ENCODE assay signal across 25 mouse cellular contexts in genomic region chr6:113364518-113365135, GRCm38 (mm10). TPM values are rescaled to one million over a fixed set of nuclear protein-coding genes. Genes with fewer than 3 reads are reported as not detected.
DNase-seq lines count a peak whose midpoint lies in the region; TF ChIP-seq lines count a peak whose summit lies in the region.
"Had no signal": no experiment of that assay in that cellular context is flagged by ENCODE, and none has a peak within 500 bp of the region (broad histone marks: within the 10 kb centered on the region; RNA-seq: fewer than 3 reads in every experiment).

No protein-coding gene starts in this region.

- no peak for TF ChIP-seq POLR2A in MEL (IDR thresholded peaks at IDR 0.05; ENCODE audit: control insufficient read depth in 1 of 2, insufficient read depth in 1 of 2, low read depth in 1 of 2, low read length in 2 of 2, poor library complexity in 1 of 2)

- H3K9me3 ChIP-seq in E14TG2a.4 (ENCODE audit: low read length): no peaks in the 10 kb centered on the region
- H3K9me3 ChIP-seq in MEL (replicated peaks; ENCODE audit: insufficient read depth, low read length): no peaks in the 10 kb centered on the region
- H3K9me3 ChIP-seq: forebrain, embryonic 15.5 days; limb, embryonic 10.5 days; limb, embryonic 15.5 days; stomach, embryonic 15.5 days had no signal

- no peak overlapping the region for H3K9ac ChIP-seq in MEL (ENCODE audit: control insufficient read depth, low read depth, low read length, poor library complexity, severe bottlenecking)
- H3K9ac ChIP-seq: forebrain, embryonic 15.5 days; limb, embryonic 15.5 days; liver, embryonic 14.5 days; lung, embryonic 14.5 days; stomach, embryonic 15.5 days had no signal

- intact Hi-C loops in heart, postnatal 36 days (cut with DNase I): no loop called here

- TF ChIP-seq EP300 in MEL (IDR thresholded peaks at IDR 0.05; ENCODE audit: low read depth in 1 of 2, low read length in 2 of 2): no peak

- H3K79me2 ChIP-seq in MEL (ENCODE audit: control insufficient read depth, insufficient read depth, low read length, poor library complexity): no peaks in the 10 kb centered on the region

- peaks cover 18% of the 10 kb centered on the region for H3K36me3 ChIP-seq in E14TG2a.4 (ENCODE audit: insufficient read depth, low read length)
- no peaks in the 10 kb centered on the region; a peak in 1 of 4 replicates for H3K36me3 ChIP-seq in MEL (ENCODE audit: control insufficient read depth in 1 of 2, insufficient read depth in 2 of 2, low read length in 2 of 2)

- H3K27me3 ChIP-seq in E14TG2a.4 (ENCODE audit: insufficient read depth, low read length) (no peaks in the 10 kb centered on the region), MEL (ENCODE audit: control insufficient read depth in 1 of 2, insufficient read depth in 2 of 2, low read length in 2 of 2) (no peaks in the 10 kb centered on the region)
- H3K27me3 ChIP-seq: CH12.LX; forebrain, embryonic 15.5 days; limb, embryonic 15.5 days; stomach, embryonic 15.5 days had no signal

- peaks cover 69% of the 10 kb centered on the region for H3K4me1 ChIP-seq in E14TG2a.4 (replicated peaks; ENCODE audit: low read depth, low read length)
- no peaks in the 10 kb centered on the region for H3K4me1 ChIP-seq in MEL (ENCODE audit: control insufficient read depth in 1 of 2, insufficient read depth in 2 of 2, low read length in 2 of 2)
- H3K4me1 ChIP-seq: forebrain, embryonic 15.5 days; limb, embryonic 10.5 days; limb, embryonic 15.5 days; stomach, embryonic 15.5 days had no signal

- no peak for TF ChIP-seq RAD21 in MEL (IDR thresholded peaks at IDR 0.05; ENCODE audit: low read depth, low read length)

- H3K27ac ChIP-seq in MEL (ENCODE audit: control insufficient read depth, low read depth, low read length): no peak overlapping the region
- H3K27ac ChIP-seq: forebrain, embryonic 15.5 days; limb, embryonic 10.5 days; limb, embryonic 15.5 days; liver, embryonic 14.5 days; stomach, embryonic 15.5 days had no signal

- DNase-seq in heart, adult 11 months: peak; percentile 74
- no peak for DNase-seq in heart, postnatal 36 days
- no peak for DNase-seq in MEL (ENCODE audit: low read depth, low spot score)
- DNase-seq in adrenal gland, postnatal 36 days: peak; percentile 31 to 68
- no peak for DNase-seq in thymus, postnatal 14 days
- DNase-seq in thymus, postnatal 0 days (ENCODE audit: low spot score): no peak
- no peak for DNase-seq in kidney, postnatal 10 days
- DNase-seq: cerebellum, adult 2 months; cerebellum, postnatal 36 days; gastrocnemius, postnatal 10 days; heart, postnatal 14 days; kidney, adult 2 months; kidney, postnatal 4 days; layer of hippocampus, adult 9-11 months; lung, embryonic 14.5 days; lung, postnatal 14 days; midbrain, embryonic 14.5 days; thymus, postnatal 36 days had no signal

- no peak for TF ChIP-seq CTCF in E14TG2a.4 (conservative IDR thresholded peaks at IDR 0.05; ENCODE audit: low read length)
- TF ChIP-seq CTCF in MEL (IDR thresholded peaks at IDR 0.05 in 2 of 3, conservative IDR thresholded peaks at IDR 0.05 in 1 of 3; ENCODE audit: control insufficient read depth in 1 of 3, insufficient read depth in 1 of 3, low read depth in 2 of 3, low read length in 3 of 3, poor library complexity in 1 of 3, severe bottlenecking in 1 of 3): no peak

- peak overlapping the region; percentile 26; the same call in 1 of the 2 replicates for H3K4me3 ChIP-seq in E14TG2a.4 (replicated peaks; ENCODE audit: low read length)
- H3K4me3 ChIP-seq in MEL (ENCODE audit: control insufficient read depth in 1 of 2, insufficient read depth in 1 of 2, low read depth in 2 of 2, low read length in 2 of 2): no peak overlapping the region
- H3K4me3 ChIP-seq: forebrain, embryonic 15.5 days; limb, embryonic 10.5 days; limb, embryonic 15.5 days; stomach, embryonic 15.5 days had no signal

TF ChIP-seq in MEL, 35 proteins besides CTCF, POLR2A, EP300 and RAD21:
- TF ChIP-seq USF1 (IDR thresholded peaks at IDR 0.05; ENCODE audit: low read depth, low read length) (peak; percentile 36; the same call in 1 of the 2 replicates), GATA1 (IDR thresholded peaks at IDR 0.05; ENCODE audit: low read depth, low read length) (no peak)
TF ChIP-seq in MEL: peak in this region for 1.

RNA-seq across cellular contexts. Expression of gene Tada3, which starts 13.1 kb away (rescaled TPM):
- 10 to 100 TPM; 23.6 to 24.4 TPM for total RNA-seq in heart, postnatal 36 days (2021)
- total RNA-seq in MEL (2012; rRNA removed): 25.0 and 26.1 TPM in 2 replicates
- 10 to 100 TPM in 1 of 2 experiments, not detected in 1; 62.2 TPM for polyA plus RNA-seq in MEL (2012; ENCODE audit: insufficient read depth in 1 of 2, insufficient read length in 2 of 2, low read depth in 1 of 2, low replicate concordance in 2 of 2, missing spikeins in 1 of 2)
- 10 to 100 TPM; 36.3 to 43.8 TPM for total RNA-seq in adrenal gland, postnatal 36 days (2021)
- polyA plus RNA-seq in thymus, postnatal 0 days (2015; fragmentation: Nextera tagmentation; extraction: Ambion mirVana): 37.5 and 39.5 TPM in 2 replicates

RNA-seq across cellular contexts. Expression of gene Arpc4, which starts 13.3 kb away (rescaled TPM):
- total RNA-seq in heart, postnatal 36 days (2021): 10 to 100 TPM; 69.5 to 73.0 TPM
- 217 and 231 TPM in 2 replicates for total RNA-seq in MEL (2012; rRNA removed)
- 100 to 1,000 TPM in 1 of 2 experiments, not detected in 1; 375 TPM for polyA plus RNA-seq in MEL (2012; ENCODE audit: insufficient read depth in 1 of 2, insufficient read length in 2 of 2, low read depth in 1 of 2, low replicate concordance in 2 of 2, missing spikeins in 1 of 2)
- total RNA-seq in adrenal gland, postnatal 36 days (2021): 100 to 1,000 TPM; 193 to 213 TPM
- 528 and 562 TPM in 2 replicates for polyA plus RNA-seq in thymus, postnatal 0 days (2015; fragmentation: Nextera tagmentation; extraction: Ambion mirVana)

RNA-seq across cellular contexts. Expression of gene Camk1, which starts 20.8 kb away (rescaled TPM):
- total RNA-seq in heart, postnatal 36 days (2021): 10 to 100 TPM; 65.3 to 78.4 TPM
- 5.3 and 7.9 TPM in 2 replicates for total RNA-seq in MEL (2012; rRNA removed)
- 10 to 100 TPM in 1 of 2 experiments, not detected in 1; 13.3 TPM for polyA plus RNA-seq in MEL (2012; ENCODE audit: insufficient read depth in 1 of 2, insufficient read length in 2 of 2, low read depth in 1 of 2, low replicate concordance in 2 of 2, missing spikeins in 1 of 2)
- total RNA-seq in adrenal gland, postnatal 36 days (2021): 10 to 100 TPM; 46.4 to 53.9 TPM
- 10.9 and 12.7 TPM in 2 replicates for polyA plus RNA-seq in thymus, postnatal 0 days (2015; fragmentation: Nextera tagmentation; extraction: Ambion mirVana)

RNA-seq across cellular contexts. Expression of gene Ttll3, which starts 24.4 kb away (rescaled TPM):
- 1 to 10 TPM in 1 of 2 experiments, under 1 TPM in 1; 0.67 to 1.5 TPM for total RNA-seq in heart, postnatal 36 days (2021)
- total RNA-seq in MEL (2012; rRNA removed): 4.1 and 5.7 TPM in 2 replicates
- 10 to 100 TPM in 1 of 2 experiments, not detected in 1; 11.2 TPM for polyA plus RNA-seq in MEL (2012; ENCODE audit: insufficient read depth in 1 of 2, insufficient read length in 2 of 2, low read depth in 1 of 2, low replicate concordance in 2 of 2, missing spikeins in 1 of 2)
- 1 to 10 TPM; 2.2 to 3.6 TPM for total RNA-seq in adrenal gland, postnatal 36 days (2021)
- polyA plus RNA-seq in thymus, postnatal 0 days (2015; fragmentation: Nextera tagmentation; extraction: Ambion mirVana): 4.6 and 7.2 TPM in 2 replicates

RNA-seq across cellular contexts. Expression of gene Ogg1, which starts 37.9 kb away (rescaled TPM):
- total RNA-seq in heart, postnatal 36 days (2021): 1 to 10 TPM; 4.7 to 7.4 TPM
- 8.7 and 9.2 TPM in 2 replicates for total RNA-seq in MEL (2012; rRNA removed)
- 10 to 100 TPM in 1 of 2 experiments, not detected in 1; 20.0 TPM for polyA plus RNA-seq in MEL (2012; ENCODE audit: insufficient read depth in 1 of 2, insufficient read length in 2 of 2, low read depth in 1 of 2, low replicate concordance in 2 of 2, missing spikeins in 1 of 2)
- 10 to 100 TPM; 14.0 to 15.4 TPM for total RNA-seq in adrenal gland, postnatal 36 days (2021)
- 14.1 and 14.3 TPM in 2 replicates for polyA plus RNA-seq in thymus, postnatal 0 days (2015; fragmentation: Nextera tagmentation; extraction: Ambion mirVana)

Comparison
In these comparisons a context has a peak if more than half of its experiments do, and no peak if none do; other contexts are left out.
1. DNase-seq: peak in heart, adult 11 months (single experiment) and adrenal gland, postnatal 36 days (2 of 2); none in heart, postnatal 36 days (0 of 2), MEL (single experiment), thymus, postnatal 14 days (single experiment), thymus, postnatal 0 days (single experiment) and kidney, postnatal 10 days (single experiment).